Mouse (Mus musculus): ENCODE measurements at regions not wholly inside any gene's neighbourhood (a gene's known extent, or its start where the extent isn't known, plus 50 kb on each side); places are given as distances from the start of the nearest gene placed in this dataset.
A peak's percentile ranks its signal among the peaks of the same experiment; 100 is the strongest.
"Not testable (repeated sequence)": the region's sequence is repeated elsewhere in the genome, so short reads cannot be mapped to it uniquely, and the experiment has no call there.

GRCm38 (mm10) chr3:83517914-83518635 lies 248.0 kb upstream of the Sfrp2 start:
- 56% methylated on average over 6 of the region's 6 CpGs for WGBS

GRCm38 (mm10) chr3:83530243-83530847 lies 235.8 kb upstream of the Sfrp2 start:
- WGBS: 68% methylated on average over 4 of the region's 4 CpGs
- no peak for TF ChIP-seq CTCF (IDR thresholded peaks at IDR 0.05)
- TF ChIP-seq EP300 (IDR thresholded peaks at IDR 0.05): no peak
- Histone ChIP-seq H3K27me3 (replicated peaks; ENCODE audit: insufficient read depth, low read length) (no peaks in the 10 kb centered on the region), H3K9ac (replicated peaks; ENCODE audit: low read depth) (no peak overlapping the region), H3K4me2 (replicated peaks; ENCODE audit: low read depth, low read length) (no peak overlapping the region), H3K4me1 (ENCODE audit: insufficient read depth, low read depth, low read length) (no peaks in the 10 kb centered on the region), H3K9me3 (ENCODE audit: low read length) (no peaks in the 10 kb centered on the region), H3K27ac (ENCODE audit: low read length) (no peak overlapping the region), H3K36me3 (ENCODE audit: insufficient read depth, low read length) (no peaks in the 10 kb centered on the region), H3K4me3 (ENCODE audit: low read depth, low read length) (no peak overlapping the region)
- DNase-seq (ENCODE audit: low spot score): no peak
- no peak for ATAC-seq

More at GRCm38 (mm10) chr3:83517914-83518635, 248.0 kb upstream of the Sfrp2 start:
- TF ChIP-seq EP300 (IDR thresholded peaks at IDR 0.05): no peak
- TF ChIP-seq CTCF (IDR thresholded peaks at IDR 0.05): no peak
- Histone ChIP-seq H3K4me3 (ENCODE audit: low read depth, low read length) (no peak overlapping the region), H3K27me3 (replicated peaks; ENCODE audit: insufficient read depth, low read length) (no peaks in the 10 kb centered on the region), H3K4me2 (replicated peaks; ENCODE audit: low read depth, low read length) (no peak overlapping the region), H3K9ac (replicated peaks; ENCODE audit: low read depth) (no peak overlapping the region), H3K4me1 (ENCODE audit: insufficient read depth, low read depth, low read length) (no peaks in the 10 kb centered on the region), H3K27ac (ENCODE audit: low read length) (no peak overlapping the region), H3K36me3 (ENCODE audit: insufficient read depth, low read length) (no peaks in the 10 kb centered on the region), H3K9me3 (ENCODE audit: low read length) (no peaks in the 10 kb centered on the region)
- DNase-seq (ENCODE audit: low spot score): peak; percentile 23
- no peak for ATAC-seq

- H3K4me2 ChIP-seq (replicated peaks; ENCODE audit: low read depth, low read length); H3K27me3 ChIP-seq (replicated peaks; ENCODE audit: insufficient read depth, low read length); ATAC-seq; H3K9me3 ChIP-seq (ENCODE audit: low read length); H3K36me3 ChIP-seq (ENCODE audit: insufficient read depth, low read length); H3K4me1 ChIP-seq (ENCODE audit: insufficient read depth, low read depth, low read length); H3K9ac ChIP-seq (replicated peaks; ENCODE audit: low read depth); H3K27ac ChIP-seq (ENCODE audit: low read length); H3K4me3 ChIP-seq (ENCODE audit: low read depth, low read length); DNase-seq (ENCODE audit: low spot score): not testable (repeated sequence)
- WGBS: 42% methylated on average over 5 of the region's 5 CpGs
Observed at GRCm38 (mm10) chr3:83536624-83537023, 229.5 kb upstream of the Sfrp2 start.

GRCm38 (mm10) chr3:83537231-83537630 lies 228.9 kb upstream of the Sfrp2 start:
- Histone ChIP-seq H3K36me3 (ENCODE audit: insufficient read depth, low read length) (no peaks in the 10 kb centered on the region), H3K4me2 (replicated peaks; ENCODE audit: low read depth, low read length) (no peak overlapping the region)
- no peak for DNase-seq (ENCODE audit: low spot score)

GRCm38 (mm10) chr3:83537711-83538110 lies 228.4 kb upstream of the Sfrp2 start:
- H3K4me1 ChIP-seq (ENCODE audit: insufficient read depth, low read depth, low read length): no peaks in the 10 kb centered on the region
- ATAC-seq (no peak), DNase-seq (ENCODE audit: low spot score) (no peak)
- TF ChIP-seq EP300 (IDR thresholded peaks at IDR 0.05) (no peak), CTCF (IDR thresholded peaks at IDR 0.05) (no peak)
- H3K36me3 ChIP-seq (ENCODE audit: insufficient read depth, low read length): no peaks in the 10 kb centered on the region
- H3K4me3 ChIP-seq (ENCODE audit: low read depth, low read length): no peak overlapping the region
- H3K27me3 ChIP-seq (replicated peaks; ENCODE audit: insufficient read depth, low read length): no peaks in the 10 kb centered on the region
- no peaks in the 10 kb centered on the region for H3K9me3 ChIP-seq (ENCODE audit: low read length)
- H3K4me2 ChIP-seq (replicated peaks; ENCODE audit: low read depth, low read length): no peak overlapping the region
- H3K27ac ChIP-seq (ENCODE audit: low read length): no peak overlapping the region
- H3K9ac ChIP-seq (replicated peaks; ENCODE audit: low read depth): no peak overlapping the region
- WGBS: 53% methylated on average over 7 of the region's 7 CpGs

More at GRCm38 (mm10) chr3:83537231-83537630, 228.9 kb upstream of the Sfrp2 start:
- no peaks in the 10 kb centered on the region for H3K9me3 ChIP-seq (ENCODE audit: low read length)
- 36% methylated on average over 4 of the region's 4 CpGs for WGBS
- TF ChIP-seq CTCF (IDR thresholded peaks at IDR 0.05) (no peak), EP300 (IDR thresholded peaks at IDR 0.05) (no peak)
- ATAC-seq: no peak
- no peak overlapping the region for H3K27ac ChIP-seq (ENCODE audit: low read length)
- H3K9ac ChIP-seq (replicated peaks; ENCODE audit: low read depth): no peak overlapping the region
- no peaks in the 10 kb centered on the region for H3K27me3 ChIP-seq (replicated peaks; ENCODE audit: insufficient read depth, low read length)
- H3K4me1 ChIP-seq (ENCODE audit: insufficient read depth, low read depth, low read length): no peaks in the 10 kb centered on the region
- no peak overlapping the region for H3K4me3 ChIP-seq (ENCODE audit: low read depth, low read length)

- no peak overlapping the region for H3K9ac ChIP-seq (replicated peaks; ENCODE audit: low read depth)
- no peaks in the 10 kb centered on the region for H3K27me3 ChIP-seq (replicated peaks; ENCODE audit: insufficient read depth, low read length)
- WGBS: 68% methylated on average over 2 of the region's 2 CpGs
- no peaks in the 10 kb centered on the region for H3K36me3 ChIP-seq (ENCODE audit: insufficient read depth, low read length)
- no peak overlapping the region for H3K4me2 ChIP-seq (replicated peaks; ENCODE audit: low read depth, low read length)
- TF ChIP-seq EP300 (IDR thresholded peaks at IDR 0.05) (no peak), CTCF (IDR thresholded peaks at IDR 0.05) (no peak)
- ATAC-seq: no peak
- no peak overlapping the region for H3K27ac ChIP-seq (ENCODE audit: low read length)
- no peak overlapping the region for H3K4me3 ChIP-seq (ENCODE audit: low read depth, low read length)
- H3K4me1 ChIP-seq (ENCODE audit: insufficient read depth, low read depth, low read length): no peaks in the 10 kb centered on the region
- no peaks in the 10 kb centered on the region for H3K9me3 ChIP-seq (ENCODE audit: low read length)
- DNase-seq (ENCODE audit: low spot score): no peak
Observed at GRCm38 (mm10) chr3:83538898-83539297, 227.2 kb upstream of the Sfrp2 start.

All from lung, postnatal 0 days (tissue).